Mouse (Mus musculus) heart, embryonic 16.5 days (tissue): ENCODE measurements at regions not wholly inside any gene's neighbourhood (a gene's known extent, or its start where the extent isn't known, plus 50 kb on each side); places are given as distances from the start of the nearest gene placed in this dataset.

Source experiments
- ATAC-seq: fragments of 200-750 bp; cut with Nextera tagmentation; replicated peaks from 2 replicates; pipeline ENCODE4 v1.8.0; 2017; ENCODE audit warnings: moderate number of reproducible peaks; ENCODE audit not compliant: insufficient read depth, low FRiP score; ENCODE audit errors: extremely low read depth
- H3K27ac ChIP-seq: fragments of 300-500 bp; sonication (generic); 2 replicates; pipeline ENCODE4 v1.5.1; 2014; ENCODE audit warnings: mild to moderate bottlenecking, low read length, control low read depth, moderate library complexity
- H3K27me3 ChIP-seq: fragments of 300-500 bp; sonication (generic); 2 replicates; pipeline ENCODE4 v1.6.1; 2014; ENCODE audit warnings: low read length, mixed read lengths; ENCODE audit not compliant: control insufficient read depth, insufficient read depth
- H3K36me3 ChIP-seq: fragments of 300-500 bp; sonication (generic); 2 replicates; pipeline ENCODE4 v1.6.1; 2014; ENCODE audit not compliant: control insufficient read depth, insufficient read depth
- H3K4me1 ChIP-seq: fragments of 300-500 bp; sonication (generic); 2 replicates; pipeline ENCODE4 v1.6.1; 2014; ENCODE audit warnings: low read length, mixed read lengths; ENCODE audit not compliant: control insufficient read depth, insufficient read depth
- H3K4me2 ChIP-seq: fragments of 300-500 bp; sonication (generic); 2 replicates; pipeline ENCODE4 v1.6.1; 2014; ENCODE audit warnings: low read depth, mild to moderate bottlenecking, control low read depth, low read length
- H3K4me3 ChIP-seq: fragments of 300-500 bp; sonication (generic); 2 replicates; pipeline ENCODE4 v1.5.1; 2014; ENCODE audit warnings: mild to moderate bottlenecking, control low read depth, low read length
- H3K9ac ChIP-seq: fragments of 300-500 bp; sonication (generic); 2 replicates; pipeline ENCODE4 v1.6.1; 2014; ENCODE audit warnings: low read length, control low read depth
- H3K9me3 ChIP-seq: fragments of 300-500 bp; sonication (generic); replicated peaks from 2 replicates; pipeline ENCODE4 v1.6.1; 2016; ENCODE audit warnings: low read length; ENCODE audit not compliant: control insufficient read depth
- WGBS: fragments of 180-500 bp; shearing (Covaris S2); extraction: QIAGEN DNeasy Blood & Tissue Kit; methylation state at CpG from one replicate; pipeline ENCODE4 v1.1.7; 2014; 5-methylcytosine and 5-hydroxymethylcytosine counted together

GRCm38 (mm10) chr6:81447701-81448100, 475.8 kb upstream of the Gcfc2 start:
- H3K9ac ChIP-seq: no peak overlapping the region
- no peaks in the 10 kb centered on the region for H3K4me1 ChIP-seq
- no peak for ATAC-seq
- no peaks in the 10 kb centered on the region for H3K27me3 ChIP-seq
- no peak overlapping the region for H3K4me3 ChIP-seq
- no peaks in the 10 kb centered on the region for H3K9me3 ChIP-seq
- no peaks in the 10 kb centered on the region for H3K36me3 ChIP-seq
- no peak overlapping the region for H3K27ac ChIP-seq
- H3K4me2 ChIP-seq: no peak overlapping the region
- 88% methylated on average over 6 of the region's 6 CpGs for WGBS

- Histone ChIP-seq H3K9me3 (no peaks in the 10 kb centered on the region), H3K4me3 (no peak overlapping the region), H3K36me3 (no peaks in the 10 kb centered on the region), H3K9ac (no peak overlapping the region), H3K4me2 (no peak overlapping the region), H3K27me3 (no peaks in the 10 kb centered on the region), H3K4me1 (no peaks in the 10 kb centered on the region), H3K27ac (no peak overlapping the region)
- ATAC-seq: no peak
- 73% methylated on average over 3 of the region's 3 CpGs for WGBS
Measured at GRCm38 (mm10) chr6:81448366-81448765, 475.1 kb upstream of the Gcfc2 start.

GRCm38 (mm10) chr6:81461095-81461494, 462.4 kb upstream of the Gcfc2 start:
- Histone ChIP-seq H3K9ac (no peak overlapping the region), H3K4me1 (no peaks in the 10 kb centered on the region), H3K9me3 (no peaks in the 10 kb centered on the region), H3K4me2 (no peak overlapping the region), H3K27me3 (no peaks in the 10 kb centered on the region), H3K36me3 (no peaks in the 10 kb centered on the region), H3K27ac (no peak overlapping the region), H3K4me3 (no peak overlapping the region)
- no peak for ATAC-seq
- WGBS: 76% methylated on average over 4 of the region's 4 CpGs

- H3K9ac ChIP-seq: no peak overlapping the region
- H3K36me3 ChIP-seq: no peaks in the 10 kb centered on the region
- no peaks in the 10 kb centered on the region for H3K27me3 ChIP-seq
- H3K4me1 ChIP-seq: no peaks in the 10 kb centered on the region
- H3K27ac ChIP-seq: no peak overlapping the region
- no peak overlapping the region for H3K4me3 ChIP-seq
- no peak overlapping the region for H3K4me2 ChIP-seq
- no peaks in the 10 kb centered on the region for H3K9me3 ChIP-seq
- ATAC-seq: no peak
- WGBS: 76% methylated on average over 1 of the region's 1 CpGs
Measured at GRCm38 (mm10) chr6:81464442-81464841, 459.0 kb upstream of the Gcfc2 start.

GRCm38 (mm10) chr6:81466536-81466935, 456.9 kb upstream of the Gcfc2 start:
- H3K9me3 ChIP-seq: no peaks in the 10 kb centered on the region
- no peak overlapping the region for H3K9ac ChIP-seq
- no peak for ATAC-seq
- whole genome bisulfite sequencing: 76% methylated on average over 4 of the region's 4 CpGs
- no peaks in the 10 kb centered on the region for H3K27me3 ChIP-seq
- H3K27ac ChIP-seq: no peak overlapping the region
- no peaks in the 10 kb centered on the region for H3K4me1 ChIP-seq
- H3K4me3 ChIP-seq: no peak overlapping the region
- no peak overlapping the region for H3K4me2 ChIP-seq
- no peaks in the 10 kb centered on the region for H3K36me3 ChIP-seq

GRCm38 (mm10) chr6:81471340-81471955, 452.0 kb upstream of the Gcfc2 start:
- H3K4me1 ChIP-seq: no peaks in the 10 kb centered on the region
- ATAC-seq: no peak

GRCm38 (mm10) chr6:81472506-81472905, 451.0 kb upstream of the Gcfc2 start:
- Histone ChIP-seq H3K4me2 (no peak overlapping the region), H3K9me3 (no peaks in the 10 kb centered on the region), H3K4me1 (no peaks in the 10 kb centered on the region), H3K27me3 (no peaks in the 10 kb centered on the region), H3K9ac (no peak overlapping the region), H3K36me3 (no peaks in the 10 kb centered on the region), H3K4me3 (no peak overlapping the region), H3K27ac (no peak overlapping the region)
- ATAC-seq: no peak
- WGBS: 64% methylated on average over 3 of the region's 3 CpGs

More at GRCm38 (mm10) chr6:81471340-81471955, 452.0 kb upstream of the Gcfc2 start:
- H3K36me3 ChIP-seq: no peaks in the 10 kb centered on the region
- no peak overlapping the region for H3K4me3 ChIP-seq
- H3K9ac ChIP-seq: no peak overlapping the region
- H3K27ac ChIP-seq: no peak overlapping the region
- no peaks in the 10 kb centered on the region for H3K27me3 ChIP-seq
- H3K9me3 ChIP-seq: no peaks in the 10 kb centered on the region
- WGBS: 53% methylated on average over 9 of the region's 9 CpGs
- no peak overlapping the region for H3K4me2 ChIP-seq

- Histone ChIP-seq H3K36me3 (no peaks in the 10 kb centered on the region), H3K27ac (no peak overlapping the region), H3K4me3 (no peak overlapping the region), H3K9ac (no peak overlapping the region), H3K9me3 (no peaks in the 10 kb centered on the region), H3K27me3 (no peaks in the 10 kb centered on the region), H3K4me2 (no peak overlapping the region), H3K4me1 (no peaks in the 10 kb centered on the region)
- 84% methylated on average over 1 of the region's 1 CpGs for WGBS
- ATAC-seq: no peak
Measured at GRCm38 (mm10) chr6:81474786-81475185, 448.7 kb upstream of the Gcfc2 start.

GRCm38 (mm10) chr6:81487006-81487405, 436.5 kb upstream of the Gcfc2 start:
- H3K9ac ChIP-seq: no peak overlapping the region
- no peak overlapping the region for H3K4me3 ChIP-seq
- no peaks in the 10 kb centered on the region for H3K4me1 ChIP-seq
- H3K4me2 ChIP-seq: no peak overlapping the region
- WGBS: 64% methylated on average over 3 of the region's 3 CpGs
- H3K36me3 ChIP-seq: no peaks in the 10 kb centered on the region
- no peaks in the 10 kb centered on the region for H3K9me3 ChIP-seq
- no peak overlapping the region for H3K27ac ChIP-seq
- ATAC-seq: no peak
- no peaks in the 10 kb centered on the region for H3K27me3 ChIP-seq
